8 mouse cellular contexts compared by ENCODE assay signal in the genomic region with DNA sequence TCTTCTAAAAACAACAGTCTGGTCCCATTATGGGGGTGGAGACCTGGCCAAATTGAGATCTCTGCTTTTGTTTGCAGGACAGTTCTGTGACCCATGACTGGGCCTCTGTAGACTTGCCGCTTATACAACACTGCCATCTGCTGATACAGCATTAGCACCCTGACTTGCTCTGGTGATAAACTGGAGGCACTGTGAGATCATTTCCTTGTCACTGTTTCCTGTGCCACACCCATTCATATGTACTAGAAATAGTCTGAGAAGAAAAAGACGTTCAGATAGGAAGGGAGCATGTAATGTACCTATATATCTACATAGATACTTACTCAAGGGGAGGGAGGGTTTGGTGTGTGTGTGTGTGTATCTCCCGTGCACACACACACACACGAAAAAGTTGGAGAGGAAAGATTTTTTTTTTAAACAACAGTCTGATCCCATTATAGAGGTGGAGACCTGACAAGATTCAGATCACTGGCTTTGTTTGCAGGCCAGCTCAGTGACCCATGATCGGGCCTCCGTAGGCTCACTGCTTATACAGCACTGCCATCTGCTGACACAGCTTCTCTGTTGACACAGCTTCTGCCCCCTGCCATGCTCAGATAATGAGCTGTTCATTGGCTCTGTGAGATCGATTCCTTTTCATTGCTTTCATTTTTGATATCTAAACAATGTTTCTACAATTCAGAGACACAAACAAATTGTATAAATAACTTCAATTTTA.
DNase-seq lines count a peak whose midpoint lies in the region; ATAC-seq lines count a peak whose summit lies in the region.

No protein-coding gene starts in this region.

- intact Hi-C loops in left cerebral cortex, postnatal 14 days (cut with DNase I): no loop called here

- no peak overlapping the region for H3K4me2 ChIP-seq in hindbrain, embryonic 12.5 days (replicated peaks)

- 11% methylated on average over 7 of the region's 7 CpGs for WGBS in hindbrain, embryonic 12.5 days

- peak; percentile 31 for DNase-seq in layer of hippocampus, adult 11-12 months (ENCODE audit: low spot score)
- no peak for DNase-seq in layer of hippocampus, postnatal 36 days
- DNase-seq in brain, adult 2 months (ENCODE audit: low read depth, low spot score): peak; percentile 80
- peak; percentile 18 to 34 for DNase-seq in left cerebral cortex, postnatal 14 days (ENCODE audit: low spot score in 2 of 2)
- DNase-seq in mesoderm, embryonic 11.5 days (ENCODE audit: low read depth, low spot score): peak; percentile 54
- peak; percentile 77 to 82 for DNase-seq in spleen, postnatal 36 days (ENCODE audit: low spot score in 2 of 2)

- H3K27me3 ChIP-seq in hindbrain, embryonic 12.5 days: no peaks in the 10 kb centered on the region

- peak; percentile 84 for ATAC-seq in erythroid progenitor cell, adult 5-6 weeks (replicated peaks; ENCODE audit: low FRiP score, poor library complexity, severe bottlenecking)
- peak; percentile 76 for ATAC-seq in hindbrain, embryonic 12.5 days (ENCODE audit: low FRiP score)

- no peak overlapping the region for H3K4me3 ChIP-seq in hindbrain, embryonic 12.5 days

- H3K9ac ChIP-seq in hindbrain, embryonic 12.5 days: no peak overlapping the region

- H3K36me3 ChIP-seq in hindbrain, embryonic 12.5 days: no peaks in the 10 kb centered on the region

- H3K4me1 ChIP-seq in hindbrain, embryonic 12.5 days: no peaks in the 10 kb centered on the region

- no peak overlapping the region for H3K27ac ChIP-seq in hindbrain, embryonic 12.5 days

- no peaks in the 10 kb centered on the region for H3K9me3 ChIP-seq in hindbrain, embryonic 12.5 days (replicated peaks)

Comparison
In these comparisons a context has a peak if more than half of its experiments do, and no peak if none do; other contexts are left out.
1. DNase-seq: peak in layer of hippocampus, adult 11-12 months (single experiment), brain, adult 2 months (single experiment), left cerebral cortex, postnatal 14 days (2 of 2), mesoderm, embryonic 11.5 days (single experiment) and spleen, postnatal 36 days (2 of 2); none in layer of hippocampus, postnatal 36 days (0 of 2).